Mouse (Mus musculus) retina, postnatal 7 days (tissue): Measurements from ENCODE around the gene Sel1l.
"Not testable (repeated sequence)": the region's sequence is repeated elsewhere in the genome, so short reads cannot be mapped to it uniquely, and the experiment has no call there.

Experiments
- DNase-seq: peaks from one replicate; pipeline ENCODE4 v3.0.0-alpha.2; 2012; ENCODE audit warnings: low read depth, low spot score

Sel1l gene

GRCm38 (mm10) chr12:91818726-91819125 lies 30.2 kb downstream of the Sel1l start:
- DNase-seq = no peak

- peak; percentile 51 for DNase-seq
Observed at GRCm38 (mm10) chr12:91815990-91816389, 33.0 kb downstream of the Sel1l start.

GRCm38 (mm10) chr12:91815552-91815951 lies 33.4 kb downstream of the Sel1l start:
- DNase-seq = no peak

- DNase-seq = no peak
Observed at GRCm38 (mm10) chr12:91808911-91809310, 40.0 kb downstream of the Sel1l start.

- no peak for DNase-seq
Observed at GRCm38 (mm10) chr12:91807761-91808160, 41.2 kb downstream of the Sel1l start.

- DNase-seq = no peak
Observed at GRCm38 (mm10) chr12:91807095-91807494, 41.9 kb downstream of the Sel1l start.

GRCm38 (mm10) chr12:91804262-91804661 lies 44.7 kb downstream of the Sel1l start:
- DNase-seq = no peak

GRCm38 (mm10) chr12:91803207-91803932 lies 45.6 kb downstream of the Sel1l start:
- DNase-seq = no peak

GRCm38 (mm10) chr12:91802586-91803206 lies 46.3 kb downstream of the Sel1l start:
- no peak for DNase-seq

- DNase-seq = no peak
Observed at GRCm38 (mm10) chr12:91800861-91801385, 48.0 kb downstream of the Sel1l start.

GRCm38 (mm10) chr12:91799821-91800335 lies 49.1 kb downstream of the Sel1l start:
- DNase-seq = no peak

- no peak for DNase-seq
Observed at GRCm38 (mm10) chr12:91799379-91799773, 49.6 kb downstream of the Sel1l start.

- no peak for DNase-seq
Observed at GRCm38 (mm10) chr12:91798720-91799378, 50.1 kb downstream of the Sel1l start.

- no peak for DNase-seq
Observed at GRCm38 (mm10) chr12:91796774-91797173, 52.2 kb downstream of the Sel1l start.

- no peak for DNase-seq
Observed at GRCm38 (mm10) chr12:91793266-91793665, 55.7 kb downstream of the Sel1l start.

GRCm38 (mm10) chr12:91791822-91792221 lies 57.1 kb downstream of the Sel1l start:
- DNase-seq = no peak

GRCm38 (mm10) chr12:91789801-91790200 lies 59.2 kb downstream of the Sel1l start:
- DNase-seq = peak; percentile 42

GRCm38 (mm10) chr12:91788446-91788845 lies 60.5 kb downstream of the Sel1l start:
- not testable (repeated sequence) for DNase-seq

- DNase-seq = no peak
Observed at GRCm38 (mm10) chr12:91787959-91788437, 61.0 kb downstream of the Sel1l start, which contains the start of gene Ston2. Gene Ston2 (minus strand): TSS chr12:91788387.

- no peak for DNase-seq
Observed at GRCm38 (mm10) chr12:91786355-91786754, 62.6 kb downstream of the Sel1l start.

GRCm38 (mm10) chr12:91781432-91781831 lies 67.5 kb downstream of the Sel1l start:
- DNase-seq = no peak

GRCm38 (mm10) chr12:91780531-91780930 lies 68.4 kb downstream of the Sel1l start:
- DNase-seq = no peak
